Mouse (Mus musculus) liver, postnatal 0 days (tissue): ENCODE data around the gene Cyb5b. TPM values are rescaled to one million over a fixed set of nuclear protein-coding genes. Genes with fewer than 3 reads are reported as not detected.

ENCODE experiments used
- ATAC-seq: fragments of 200-750 bp; cut with Nextera tagmentation; 2 replicates; pipeline ENCODE4 v1.8.0; 2017; ENCODE audit warnings: mild to moderate bottlenecking, moderate library complexity
- DNase-seq: peaks from one replicate; pipeline ENCODE4 v3.0.0-alpha.2; 2016
- H3K27ac ChIP-seq: fragments of 300-500 bp; sonication (generic); 2 replicates; pipeline ENCODE4 v1.5.1; 2014; ENCODE audit warnings: antibody characterized with exemption, moderate library complexity, mild to moderate bottlenecking, low read depth
- H3K27me3 ChIP-seq: fragments of 300-500 bp; sonication (generic); 2 replicates; pipeline ENCODE4 v1.6.1; 2014; ENCODE audit warnings: low read length, control low read depth, mixed read lengths; ENCODE audit not compliant: insufficient read depth
- H3K36me3 ChIP-seq: fragments of 300-500 bp; sonication (generic); replicated peaks from 2 replicates; pipeline ENCODE4 v1.6.1; 2014; ENCODE audit warnings: mild to moderate bottlenecking, control low read depth, low read length, moderate library complexity, mixed read lengths; ENCODE audit not compliant: insufficient read depth
- H3K4me1 ChIP-seq: fragments of 300-500 bp; sonication (generic); 2 replicates; pipeline ENCODE4 v1.6.1; 2014; ENCODE audit warnings: antibody characterized with exemption, mild to moderate bottlenecking, control low read depth; ENCODE audit not compliant: insufficient read depth
- H3K4me2 ChIP-seq: fragments of 300-500 bp; sonication (generic); 2 replicates; pipeline ENCODE4 v1.6.1; 2014; ENCODE audit warnings: low read depth, mild to moderate bottlenecking, low read length, moderate library complexity, mixed read lengths
- H3K4me3 ChIP-seq: fragments of 300-500 bp; sonication (generic); 2 replicates; pipeline ENCODE4 v1.5.1; 2014; ENCODE audit warnings: low read depth, low read length
- H3K9ac ChIP-seq: fragments of 300-500 bp; sonication (generic); replicated peaks from 2 replicates; pipeline ENCODE4 v1.6.1; 2014; ENCODE audit warnings: mild to moderate bottlenecking, moderate library complexity
- H3K9me3 ChIP-seq: fragments of 300-500 bp; sonication (generic); 2 replicates; pipeline ENCODE4 v1.6.1; 2016; ENCODE audit warnings: mild to moderate bottlenecking, control low read depth, low read length, mixed read lengths
- CTCF ChIP-seq: sonication (generic); IDR thresholded peaks from 2 replicates; pipeline ENCODE4 v1.5.1; 2016; ENCODE audit warnings: antibody characterized with exemption, low read depth
- EP300 ChIP-seq: IDR thresholded peaks from 2 replicates; pipeline ENCODE4 v1.6.1; 2016; ENCODE audit warnings: antibody characterized with exemption, low read depth, mild to moderate bottlenecking
- WGBS: fragments of 180-500 bp; shearing (Covaris S2); extraction: QIAGEN DNeasy Blood & Tissue Kit; methylation state at CpG from one replicate; pipeline ENCODE4 v1.1.7; 2014; ENCODE audit not compliant: insufficient replicate concordance; 5-methylcytosine and 5-hydroxymethylcytosine counted together
- polyA plus RNA-seq: library from polyadenylated mRNA; unstranded; fragments of >200 nt; fragmentation: Nextera tagmentation; extraction: Ambion mirVana; gene quantifications from 2 replicates; pipeline ENCODE4 v1.2.1, GENCODE M21; 2015

Gene Cyb5b
- polyA plus RNA-seq, 1 experiment from 2014 or later: 23.6 TPM

- H3K4me3 ChIP-seq: no peak overlapping the region
- H3K36me3 ChIP-seq: no peaks in the 10 kb centered on the region
- peaks cover 5% of the 10 kb centered on the region; the same call in 1 of the 2 replicates for H3K4me1 ChIP-seq
- no peak overlapping the region for H3K4me2 ChIP-seq
- DNase-seq (peak; percentile 41), ATAC-seq (peak; percentile 90)
- WGBS: 71% methylated on average over 8 of the region's 8 CpGs
- H3K27me3 ChIP-seq: no peaks in the 10 kb centered on the region
- TF ChIP-seq CTCF (no peak), EP300 (0 out of 2 replicates have a peak, but pooled peaks have one; percentile 18)
- H3K9ac ChIP-seq: no peak overlapping the region
- peak overlapping the region; percentile 39; the same call in 1 of the 2 replicates for H3K27ac ChIP-seq
- H3K9me3 ChIP-seq: no peaks in the 10 kb centered on the region
Observed at GRCm38 (mm10) chr8:107129171-107130025, 21.0 kb upstream of the Cyb5b start.

DNA sequence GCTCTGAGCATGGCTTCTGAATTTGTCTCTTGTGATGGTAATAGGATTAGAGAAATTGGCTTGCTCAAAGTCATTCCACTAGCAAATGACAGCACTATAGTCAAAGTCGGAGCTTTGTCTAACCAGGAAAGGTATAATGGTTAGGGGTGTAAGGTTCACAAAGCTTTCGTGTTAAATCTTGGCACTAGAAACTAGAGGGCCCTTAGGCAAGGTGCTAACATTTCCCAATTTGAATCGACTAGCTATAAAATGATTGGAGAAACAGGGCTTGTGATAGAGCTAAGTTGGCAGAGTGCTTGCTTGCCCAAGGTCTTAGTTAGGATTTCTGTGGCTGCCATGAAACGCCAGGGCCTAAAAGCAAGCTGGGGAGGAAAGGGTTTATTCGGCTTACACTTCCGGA lies 20.4 kb upstream of the Cyb5b start:
- DNase-seq (no peak), ATAC-seq (no peak)
- TF ChIP-seq CTCF (no peak), EP300 (no peak)
- H3K27me3 ChIP-seq: no peaks in the 10 kb centered on the region
- no peaks in the 10 kb centered on the region for H3K36me3 ChIP-seq
- H3K4me3 ChIP-seq: no peak overlapping the region
- H3K4me1 ChIP-seq: peaks cover 5% of the 10 kb centered on the region; the same call in 1 of the 2 replicates
- H3K27ac ChIP-seq: no peak overlapping the region
- H3K9ac ChIP-seq: no peak overlapping the region
- H3K4me2 ChIP-seq: no peak overlapping the region
- H3K9me3 ChIP-seq: no peaks in the 10 kb centered on the region
- WGBS: 70% methylated on average over 6 of the region's 6 CpGs

DNA sequence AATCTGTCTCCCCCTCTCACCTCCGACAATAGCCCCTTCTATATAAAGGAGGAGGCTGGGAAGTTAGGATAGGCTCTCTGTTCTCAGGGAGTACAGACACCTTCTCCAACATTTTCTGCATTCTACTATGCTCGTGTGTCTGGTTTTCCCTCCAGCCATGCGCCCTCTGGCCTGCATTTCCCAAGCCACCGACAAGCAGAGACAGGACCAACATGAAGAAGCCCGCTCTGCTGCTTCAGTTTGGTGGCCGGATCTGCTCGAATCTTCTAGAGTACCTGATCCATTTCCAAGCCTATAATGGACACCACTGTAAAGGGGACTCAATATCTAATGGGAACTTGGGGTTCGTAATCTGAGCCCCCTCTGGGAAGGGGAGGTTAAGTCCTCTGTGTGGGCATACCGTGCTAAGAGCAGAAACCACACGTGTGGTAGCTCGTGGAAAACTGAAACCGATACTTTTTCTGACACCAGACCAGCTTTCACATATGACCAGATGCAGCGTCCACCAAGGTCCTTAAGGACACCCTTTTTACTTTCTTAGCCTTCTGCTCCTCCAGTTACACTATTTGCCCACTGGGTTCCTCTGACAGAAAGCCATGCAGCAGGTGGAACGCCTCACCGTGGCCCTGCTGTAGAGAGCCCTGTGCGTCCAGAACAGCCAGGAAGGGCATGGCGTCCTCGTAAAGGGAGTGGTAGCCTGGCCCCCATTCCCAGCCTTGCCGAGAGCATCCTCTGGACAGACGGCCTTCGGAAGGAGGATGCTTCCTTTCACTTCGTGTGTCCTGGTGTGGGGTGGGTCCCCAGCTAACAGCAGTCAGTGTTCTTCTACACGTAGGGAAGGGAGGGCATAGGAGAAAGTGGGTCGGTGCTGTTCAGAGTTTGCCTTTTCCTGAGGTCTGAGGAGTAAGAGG lies 17.6 kb upstream of the Cyb5b start:
- H3K27me3 ChIP-seq: no peaks in the 10 kb centered on the region
- H3K4me3 ChIP-seq: no peak overlapping the region
- no peak overlapping the region for H3K27ac ChIP-seq
- no peaks in the 10 kb centered on the region for H3K9me3 ChIP-seq
- H3K4me1 ChIP-seq: peaks cover 5% of the 10 kb centered on the region; the same call in 1 of the 2 replicates
- ATAC-seq: no peak
- 74% methylated on average over 24 of the region's 24 CpGs for WGBS
- H3K9ac ChIP-seq: no peak overlapping the region
- no peaks in the 10 kb centered on the region for H3K36me3 ChIP-seq
- no peak overlapping the region for H3K4me2 ChIP-seq
- DNase-seq: no peak
- no peak for TF ChIP-seq EP300
- TF ChIP-seq CTCF: no peak

DNA sequence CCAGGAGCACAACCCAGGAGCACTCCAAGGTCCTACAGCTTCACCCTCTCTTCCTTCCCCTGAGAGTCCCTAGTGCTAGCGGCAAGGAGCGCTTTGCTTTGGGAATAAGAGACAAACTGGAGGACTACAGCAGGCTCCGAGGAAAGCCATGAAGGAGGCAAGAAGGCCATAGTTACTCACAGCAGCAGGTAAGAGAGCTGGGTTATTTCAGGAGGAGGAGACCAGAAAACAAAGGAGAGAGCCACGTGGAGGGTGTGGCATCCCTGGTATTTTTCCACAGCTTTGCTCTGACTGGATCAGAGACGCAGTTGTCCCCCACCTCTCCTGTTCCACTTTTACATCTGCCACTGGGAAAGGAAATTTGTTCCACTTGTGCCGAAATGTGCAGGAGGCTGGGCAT lies 16.6 kb upstream of the Cyb5b start:
- ATAC-seq: no peak
- no peak overlapping the region for H3K27ac ChIP-seq

DNA sequence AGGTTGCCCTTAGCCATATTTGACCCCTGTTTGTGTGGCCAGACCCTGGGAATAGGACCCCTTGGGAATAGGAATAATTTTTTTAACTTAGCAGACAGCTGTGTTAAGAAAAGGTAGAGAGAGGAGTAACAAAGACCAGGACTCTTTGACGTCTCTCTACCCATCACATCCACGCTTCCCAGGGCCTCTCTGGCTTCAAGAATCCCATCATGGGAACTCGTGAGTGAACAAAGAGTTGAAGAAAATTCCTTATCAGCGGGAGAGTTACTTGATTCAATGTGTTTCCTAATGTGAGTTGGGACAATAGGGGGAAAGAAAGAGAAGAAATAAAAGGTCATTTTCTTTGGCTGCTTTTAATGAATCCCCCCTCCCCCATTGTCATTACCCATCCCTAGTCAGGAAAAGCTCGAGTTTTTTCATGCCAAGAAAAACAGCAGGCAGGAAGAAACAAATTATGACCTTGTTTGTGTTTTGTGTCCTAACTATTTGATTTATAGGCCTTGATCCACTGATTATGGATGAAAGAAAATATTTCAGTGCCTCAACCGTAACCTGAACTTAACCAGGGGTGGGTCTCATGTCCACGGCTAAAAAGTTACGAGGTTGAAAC lies 14.3 kb upstream of the Cyb5b start:
- Histone ChIP-seq H3K9ac (no peak overlapping the region), H3K4me2 (no peak overlapping the region), H3K36me3 (no peaks in the 10 kb centered on the region), H3K4me1 (peaks cover 9% of the 10 kb centered on the region), H3K27me3 (no peaks in the 10 kb centered on the region), H3K4me3 (no peak overlapping the region), H3K9me3 (no peaks in the 10 kb centered on the region), H3K27ac (no peak overlapping the region)
- ATAC-seq (no peak), DNase-seq (no peak)
- 67% methylated on average over 8 of the region's 8 CpGs for WGBS
- TF ChIP-seq EP300 (no peak), CTCF (no peak)

More for the DNA sequence above, 16.6 kb upstream of the Cyb5b start:
- Histone ChIP-seq H3K4me1 (peaks cover 5% of the 10 kb centered on the region; the same call in 1 of the 2 replicates), H3K27me3 (no peaks in the 10 kb centered on the region), H3K4me2 (no peak overlapping the region), H3K36me3 (no peaks in the 10 kb centered on the region), H3K4me3 (no peak overlapping the region), H3K9ac (no peak overlapping the region), H3K9me3 (no peaks in the 10 kb centered on the region)
- TF ChIP-seq EP300 (no peak), CTCF (no peak)
- no peak for DNase-seq
- 67% methylated on average over 6 of the region's 6 CpGs for WGBS
